Mouse (Mus musculus): Measurements from ENCODE around the gene Gm10376. TPM values are rescaled to one million over a fixed set of nuclear protein-coding genes. Genes with fewer than 3 reads are reported as not detected.
"Not testable (repeated sequence)": the region's sequence is repeated elsewhere in the genome, so short reads cannot be mapped to it uniquely, and the experiment has no call there.

Gene Gm10376
- not detected in 2 replicates for total RNA-seq (2014; rRNA removed)
- not detected in 2 replicates for polyA plus RNA-seq (2015; fragmentation: Nextera tagmentation; extraction: Ambion mirVana)

- not testable (repeated sequence) for H3K36me3 ChIP-seq (ENCODE audit: insufficient read depth, low read length); H3K27me3 ChIP-seq (ENCODE audit: insufficient read depth, low read length); H3K4me1 ChIP-seq (ENCODE audit: insufficient read depth, low read length); H3K9me3 ChIP-seq (ENCODE audit: low read length); ATAC-seq; H3K9ac ChIP-seq (replicated peaks; ENCODE audit: low read length); H3K27ac ChIP-seq; H3K4me2 ChIP-seq (ENCODE audit: low read depth, low read length); H3K4me3 ChIP-seq (ENCODE audit: low read length); DNase-seq (ENCODE audit: low spot score)
These were observed at the start of gene Gm10376 for GRCm38 (mm10) chr14:43015528-43015927. TSS of gene Gm10376 (minus strand) at chr14:43015628.

GRCm38 (mm10) chr14:43060179-43060578, 44.8 kb upstream of the Gm10376 start:
- not testable (repeated sequence) for H3K4me3 ChIP-seq (ENCODE audit: low read length); DNase-seq (ENCODE audit: low spot score); H3K27me3 ChIP-seq (ENCODE audit: insufficient read depth, low read length); H3K36me3 ChIP-seq (ENCODE audit: insufficient read depth, low read length); H3K4me2 ChIP-seq (ENCODE audit: low read depth, low read length); H3K27ac ChIP-seq; H3K4me1 ChIP-seq (ENCODE audit: insufficient read depth, low read length); H3K9ac ChIP-seq (replicated peaks; ENCODE audit: low read length); H3K9me3 ChIP-seq (ENCODE audit: low read length); ATAC-seq
- 60% methylated on average over 4 of the region's 4 CpGs for WGBS

GRCm38 (mm10) chr14:43058063-43058462, 42.6 kb upstream of the Gm10376 start:
- H3K9ac ChIP-seq (replicated peaks; ENCODE audit: low read length); H3K4me2 ChIP-seq (ENCODE audit: low read depth, low read length); H3K4me3 ChIP-seq (ENCODE audit: low read length); ATAC-seq; H3K36me3 ChIP-seq (ENCODE audit: insufficient read depth, low read length); H3K4me1 ChIP-seq (ENCODE audit: insufficient read depth, low read length); H3K9me3 ChIP-seq (ENCODE audit: low read length); H3K27ac ChIP-seq; H3K27me3 ChIP-seq (ENCODE audit: insufficient read depth, low read length); DNase-seq (ENCODE audit: low spot score): not testable (repeated sequence)
- WGBS = 71% methylated on average over 3 of the region's 3 CpGs

- not testable (repeated sequence) for H3K27ac ChIP-seq; H3K4me2 ChIP-seq (ENCODE audit: low read depth, low read length); H3K9ac ChIP-seq (replicated peaks; ENCODE audit: low read length); H3K27me3 ChIP-seq (ENCODE audit: insufficient read depth, low read length); H3K4me1 ChIP-seq (ENCODE audit: insufficient read depth, low read length); DNase-seq (ENCODE audit: low spot score); H3K36me3 ChIP-seq (ENCODE audit: insufficient read depth, low read length); ATAC-seq; H3K4me3 ChIP-seq (ENCODE audit: low read length); H3K9me3 ChIP-seq (ENCODE audit: low read length)
- WGBS = no CpG with 5 or more reads among the region's 1 CpGs
These were observed 21.9 kb downstream of the Gm10376 start, which contains the start of gene Gm8082 for GRCm38 (mm10) chr14:42993524-42993923. TSS of gene Gm8082 (minus strand) at chr14:42993624.

Other genes with a start within 250 kb of the Gm10376 start
- gene Gm3015, start 246.8 kb downstream of the Gm10376 start, total RNA-seq (2014; rRNA removed) = not detected in 2 replicates
- not detected in 2 replicates for gene Gm3015, start 246.8 kb downstream of the Gm10376 start, polyA plus RNA-seq (2015; fragmentation: Nextera tagmentation; extraction: Ambion mirVana)
- gene Gm10377, start 217.6 kb downstream of the Gm10376 start, total RNA-seq (2014; rRNA removed) = not detected in 2 replicates
- not detected in 2 replicates for gene Gm10377, start 217.6 kb downstream of the Gm10376 start, polyA plus RNA-seq (2015; fragmentation: Nextera tagmentation; extraction: Ambion mirVana)
- gene Gm21977, start 162.2 kb downstream of the Gm10376 start, total RNA-seq (2014; rRNA removed) = not detected in 2 replicates
- not detected in 2 replicates for gene Gm21977, start 162.2 kb downstream of the Gm10376 start, polyA plus RNA-seq (2015; fragmentation: Nextera tagmentation; extraction: Ambion mirVana)
- not detected in 2 replicates for gene Gm8082, start 22.0 kb downstream of the Gm10376 start, total RNA-seq (2014; rRNA removed)
- not detected in 2 replicates for gene Gm8082, start 22.0 kb downstream of the Gm10376 start, polyA plus RNA-seq (2015; fragmentation: Nextera tagmentation; extraction: Ambion mirVana)
- not detected in 2 replicates for gene Gm8094, start 61.0 kb upstream of the Gm10376 start, total RNA-seq (2014; rRNA removed)
- not detected in 2 replicates for gene Gm8094, start 61.0 kb upstream of the Gm10376 start, polyA plus RNA-seq (2015; fragmentation: Nextera tagmentation; extraction: Ambion mirVana)
- gene Gm8104, start 85.0 kb upstream of the Gm10376 start, total RNA-seq (2014; rRNA removed) = not detected in 2 replicates
- gene Gm8104, start 85.0 kb upstream of the Gm10376 start, polyA plus RNA-seq (2015; fragmentation: Nextera tagmentation; extraction: Ambion mirVana) = 0.19 and 0.36 TPM in 2 replicates
- not detected in 2 replicates for gene Gm7233, start 164.2 kb upstream of the Gm10376 start, total RNA-seq (2014; rRNA removed)
- gene Gm7233, start 164.2 kb upstream of the Gm10376 start, polyA plus RNA-seq (2015; fragmentation: Nextera tagmentation; extraction: Ambion mirVana) = 0.09 and 0.11 TPM in 2 replicates
- gene Gm8122, start 219.7 kb upstream of the Gm10376 start, total RNA-seq (2014; rRNA removed) = not detected in 2 replicates
- not detected in 2 replicates for gene Gm8122, start 219.7 kb upstream of the Gm10376 start, polyA plus RNA-seq (2015; fragmentation: Nextera tagmentation; extraction: Ambion mirVana)
- gene Gm8126, start 243.0 kb upstream of the Gm10376 start, total RNA-seq (2014; rRNA removed) = not detected in 2 replicates
- gene Gm8126, start 243.0 kb upstream of the Gm10376 start, polyA plus RNA-seq (2015; fragmentation: Nextera tagmentation; extraction: Ambion mirVana) = not detected in 2 replicates

Data from hindbrain, postnatal 0 days (tissue).